Mouse (Mus musculus): Measurements from ENCODE around the gene Fdxacb1. TPM values are rescaled to one million over a fixed set of nuclear protein-coding genes. Genes with fewer than 3 reads are reported as not detected.

The Fdxacb1 gene
- polyA plus RNA-seq (2012) = 0.13 and 0.22 TPM in 2 replicates

DNA sequence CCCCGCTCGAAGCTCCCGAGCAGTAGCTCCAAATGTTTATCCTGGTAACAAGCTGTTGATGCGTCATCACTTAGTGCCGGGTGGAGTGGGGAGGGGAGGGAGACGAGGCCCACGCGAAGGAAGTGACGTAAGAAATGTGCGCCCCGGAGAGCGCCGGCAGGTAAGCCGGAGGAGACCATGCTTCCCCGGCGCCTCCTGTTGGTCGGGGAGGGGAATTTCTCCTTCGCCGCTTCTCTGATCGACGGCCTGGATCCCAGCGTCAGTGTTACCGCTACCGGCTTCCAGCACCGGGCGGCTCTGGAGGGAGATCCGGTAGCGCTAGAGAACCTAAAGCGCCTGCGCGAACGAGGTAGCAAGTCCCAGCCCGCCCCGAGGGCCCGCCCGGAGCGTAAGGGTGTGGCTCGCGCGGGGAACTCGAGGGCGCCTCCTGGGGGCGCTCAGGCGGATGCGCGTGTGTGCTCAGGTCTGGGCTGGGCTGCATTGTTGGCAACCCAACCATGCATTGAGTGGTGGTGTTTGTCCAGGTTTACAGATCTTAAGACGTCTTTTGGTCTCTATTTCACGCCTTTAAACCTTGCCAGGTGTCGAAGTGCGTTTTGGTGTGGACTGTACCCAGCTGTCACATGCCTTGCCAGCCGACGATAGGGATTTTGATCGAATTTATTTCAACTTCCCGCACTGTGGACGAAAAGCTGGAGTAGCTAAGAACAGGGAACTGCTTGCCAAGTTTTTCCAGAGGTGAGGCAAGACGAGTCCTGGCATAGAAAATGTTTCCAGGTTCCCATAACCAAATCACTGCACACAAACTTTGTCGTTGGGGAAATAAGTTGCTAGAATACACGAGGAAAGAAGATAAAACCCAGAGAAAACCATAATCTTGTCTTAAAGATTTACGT lies at the start of gene Fdxacb1:
Gene Fdxacb1 (plus strand): TSS at position 130 of the 896 bp plus-strand sequence.
- TF ChIP-seq GATA1 (IDR thresholded peaks at IDR 0.05; ENCODE audit: low read length) = no peak
- TF ChIP-seq TAL1 (IDR thresholded peaks at IDR 0.05; ENCODE audit: low read length) = no peak
- H3K4me3 ChIP-seq (replicated peaks) = peak within 1 kb of the TSS; percentile 70
- peaks cover 33% of the 10 kb centered on the region for H3K36me3 ChIP-seq (ENCODE audit: control insufficient read depth)
- peaks cover 42% of the 10 kb centered on the region for H3K4me1 ChIP-seq (ENCODE audit: control insufficient read depth)
- H3K27me3 ChIP-seq (ENCODE audit: control insufficient read depth) = no peaks in the 10 kb centered on the region
- no peaks in the 10 kb centered on the region for H3K9me3 ChIP-seq (ENCODE audit: control insufficient read depth, low read length)

DNA sequence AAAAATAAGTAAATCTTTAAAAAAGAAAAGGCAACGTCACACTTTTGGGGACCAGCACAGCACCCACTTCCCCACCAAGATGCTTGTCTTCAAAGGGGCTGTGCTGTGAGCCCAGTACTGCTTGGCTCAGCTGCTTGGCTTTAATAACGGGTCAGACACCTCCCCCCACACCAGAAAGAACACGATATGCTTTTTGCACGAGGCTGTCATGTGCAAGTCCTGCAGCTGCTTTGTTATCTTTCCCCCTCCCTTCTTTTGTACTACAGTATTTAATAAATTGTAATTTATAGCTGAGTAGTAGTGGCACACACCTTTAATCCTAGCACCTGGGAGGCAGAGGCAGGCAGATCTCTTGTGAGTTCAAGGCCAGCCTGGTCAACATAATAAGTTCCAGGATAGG lies 49.2 kb upstream of the Fdxacb1 start:
- H3K9me3 ChIP-seq (ENCODE audit: control insufficient read depth, low read length) = no peaks in the 10 kb centered on the region
- TF ChIP-seq TAL1 (IDR thresholded peaks at IDR 0.05; ENCODE audit: low read length) (no peak), GATA1 (IDR thresholded peaks at IDR 0.05; ENCODE audit: low read length) (no peak)
- no peaks in the 10 kb centered on the region for H3K4me1 ChIP-seq (ENCODE audit: control insufficient read depth)
- H3K36me3 ChIP-seq (ENCODE audit: control insufficient read depth) = no peaks in the 10 kb centered on the region
- peaks cover 2% of the 10 kb centered on the region; the same call in 1 of the 2 replicates for H3K27me3 ChIP-seq (ENCODE audit: control insufficient read depth)
- H3K4me3 ChIP-seq (replicated peaks) = no peak overlapping the region

DNA sequence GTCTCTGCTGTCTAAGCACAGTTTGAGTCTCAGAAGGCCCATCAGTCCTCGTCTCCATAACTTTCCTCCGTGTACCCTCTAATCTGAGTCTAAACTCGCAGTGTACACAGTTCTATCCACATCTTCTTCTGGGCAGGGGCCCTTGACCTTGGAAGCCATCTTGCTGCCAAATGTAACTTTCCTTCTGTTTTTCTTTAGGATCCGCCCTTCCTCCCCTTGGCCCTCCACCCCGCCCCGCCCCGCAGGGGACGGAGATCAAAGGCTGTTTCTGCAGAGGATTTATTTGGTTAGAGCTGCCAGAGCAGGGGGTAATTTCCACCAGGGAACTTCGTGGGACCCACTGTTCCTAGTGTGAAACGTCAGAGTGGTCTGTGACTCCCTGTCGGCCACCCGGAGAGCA lies 47.0 kb upstream of the Fdxacb1 start:
- no peaks in the 10 kb centered on the region for H3K36me3 ChIP-seq (ENCODE audit: control insufficient read depth)
- H3K27me3 ChIP-seq (ENCODE audit: control insufficient read depth) = peaks cover 12% of the 10 kb centered on the region
- no peaks in the 10 kb centered on the region for H3K9me3 ChIP-seq (ENCODE audit: control insufficient read depth, low read length)
- no peak overlapping the region for H3K4me3 ChIP-seq (replicated peaks)
- H3K4me1 ChIP-seq (ENCODE audit: control insufficient read depth) = no peaks in the 10 kb centered on the region
- no peak for TF ChIP-seq TAL1 (IDR thresholded peaks at IDR 0.05; ENCODE audit: low read length)
- no peak for TF ChIP-seq GATA1 (IDR thresholded peaks at IDR 0.05; ENCODE audit: low read length)

- no peaks in the 10 kb centered on the region for H3K4me1 ChIP-seq (ENCODE audit: control insufficient read depth)
- TF ChIP-seq GATA1 (IDR thresholded peaks at IDR 0.05; ENCODE audit: low read length) (no peak), TAL1 (IDR thresholded peaks at IDR 0.05; ENCODE audit: low read length) (no peak)
- H3K9me3 ChIP-seq (ENCODE audit: control insufficient read depth, low read length) = no peaks in the 10 kb centered on the region
- H3K36me3 ChIP-seq (ENCODE audit: control insufficient read depth) = no peaks in the 10 kb centered on the region
- no peak overlapping the region for H3K4me3 ChIP-seq (replicated peaks)
- peaks cover 25% of the 10 kb centered on the region for H3K27me3 ChIP-seq (ENCODE audit: control insufficient read depth)
Observed at GRCm38 (mm10) chr9:50722451-50722911, 45.6 kb upstream of the Fdxacb1 start.

DNA sequence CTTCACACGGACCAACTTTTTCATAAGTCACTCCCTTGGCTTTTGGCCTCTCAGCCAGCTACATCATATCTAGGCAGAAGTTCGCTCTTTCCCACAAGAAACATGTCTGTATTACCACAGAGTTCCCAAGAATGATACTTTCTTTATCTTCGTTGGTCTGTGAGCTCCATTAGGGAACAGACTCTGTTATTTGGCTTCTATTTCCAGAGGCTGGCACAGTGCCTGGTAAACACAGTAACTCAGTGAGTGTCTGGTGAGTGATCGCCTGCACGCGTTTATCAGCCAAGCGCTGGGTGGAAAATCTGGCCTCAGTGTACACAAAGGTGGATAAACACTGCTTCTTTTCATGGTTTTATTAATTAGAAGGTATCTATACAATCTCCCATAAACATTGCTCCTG lies 44.6 kb upstream of the Fdxacb1 start:
- peaks cover 35% of the 10 kb centered on the region for H3K27me3 ChIP-seq (ENCODE audit: control insufficient read depth)

GRCm38 (mm10) chr9:50724147-50724546 lies 43.9 kb upstream of the Fdxacb1 start:
- Histone ChIP-seq H3K27me3 (ENCODE audit: control insufficient read depth) (peaks cover 42% of the 10 kb centered on the region), H3K4me3 (replicated peaks) (no peak overlapping the region), H3K36me3 (ENCODE audit: control insufficient read depth) (no peaks in the 10 kb centered on the region), H3K9me3 (ENCODE audit: control insufficient read depth, low read length) (no peaks in the 10 kb centered on the region), H3K4me1 (ENCODE audit: control insufficient read depth) (peaks cover 4% of the 10 kb centered on the region)
- TF ChIP-seq TAL1 (IDR thresholded peaks at IDR 0.05; ENCODE audit: low read length) = no peak
- no peak for TF ChIP-seq GATA1 (IDR thresholded peaks at IDR 0.05; ENCODE audit: low read length)

More for the DNA sequence above, 44.6 kb upstream of the Fdxacb1 start:
- no peaks in the 10 kb centered on the region for H3K36me3 ChIP-seq (ENCODE audit: control insufficient read depth)
- no peak overlapping the region for H3K4me3 ChIP-seq (replicated peaks)
- peaks cover 4% of the 10 kb centered on the region for H3K4me1 ChIP-seq (ENCODE audit: control insufficient read depth)
- no peaks in the 10 kb centered on the region for H3K9me3 ChIP-seq (ENCODE audit: control insufficient read depth, low read length)
- TF ChIP-seq TAL1 (IDR thresholded peaks at IDR 0.05; ENCODE audit: low read length) (no peak), GATA1 (IDR thresholded peaks at IDR 0.05; ENCODE audit: low read length) (no peak)

DNA sequence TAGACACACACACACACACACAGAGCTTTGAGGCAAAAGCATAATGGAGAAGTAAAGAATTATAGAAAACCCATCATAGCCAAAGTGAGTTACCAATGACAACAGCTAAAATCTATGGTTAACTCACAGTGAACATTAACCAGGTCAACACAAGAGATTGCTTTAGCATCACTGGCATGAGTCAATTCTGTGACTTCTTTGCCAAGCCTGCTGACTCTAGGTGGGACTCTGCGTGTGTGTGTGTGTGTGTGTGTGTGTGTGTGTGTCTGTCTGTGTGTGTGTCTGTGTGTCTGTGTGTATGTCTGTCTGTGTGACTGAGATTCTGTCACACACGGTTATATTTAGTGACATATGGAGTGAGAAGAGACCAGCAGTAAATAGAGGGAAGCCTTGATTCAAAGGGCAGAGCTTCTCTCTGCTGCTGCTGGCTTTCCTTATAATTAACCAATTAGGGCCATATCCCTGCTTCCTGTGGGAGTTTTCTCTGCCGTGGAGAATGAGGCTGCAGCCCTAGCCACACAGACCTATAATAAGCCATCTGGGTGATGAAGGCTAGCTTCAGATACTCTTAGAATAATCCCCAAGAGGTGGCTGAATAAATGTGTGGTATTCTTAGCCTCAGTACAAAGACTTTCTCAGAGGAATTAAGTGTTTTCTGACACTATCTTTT lies 43.2 kb upstream of the Fdxacb1 start:
- H3K4me3 ChIP-seq (replicated peaks) = no peak overlapping the region
- H3K4me1 ChIP-seq (ENCODE audit: control insufficient read depth) = peaks cover 4% of the 10 kb centered on the region
- no peaks in the 10 kb centered on the region for H3K9me3 ChIP-seq (ENCODE audit: control insufficient read depth, low read length)
- no peaks in the 10 kb centered on the region for H3K36me3 ChIP-seq (ENCODE audit: control insufficient read depth)
- peaks cover 48% of the 10 kb centered on the region for H3K27me3 ChIP-seq (ENCODE audit: control insufficient read depth)
- TF ChIP-seq TAL1 (IDR thresholded peaks at IDR 0.05; ENCODE audit: low read length) = no peak
- TF ChIP-seq GATA1 (IDR thresholded peaks at IDR 0.05; ENCODE audit: low read length) = no peak

GRCm38 (mm10) chr9:50725921-50726590 lies 42.0 kb upstream of the Fdxacb1 start:
- Histone ChIP-seq H3K4me3 (replicated peaks) (no peak overlapping the region), H3K27me3 (ENCODE audit: control insufficient read depth) (peaks cover 49% of the 10 kb centered on the region), H3K36me3 (ENCODE audit: control insufficient read depth) (no peaks in the 10 kb centered on the region), H3K9me3 (ENCODE audit: control insufficient read depth, low read length) (no peaks in the 10 kb centered on the region), H3K4me1 (ENCODE audit: control insufficient read depth) (peaks cover 4% of the 10 kb centered on the region)
- no peak for TF ChIP-seq GATA1 (IDR thresholded peaks at IDR 0.05; ENCODE audit: low read length)
- TF ChIP-seq TAL1 (IDR thresholded peaks at IDR 0.05; ENCODE audit: low read length) = no peak

Measured in erythroblast, embryonic 14.5 days (primary cell).